8 mouse cellular contexts compared by ENCODE assay signal in the genomic region with DNA sequence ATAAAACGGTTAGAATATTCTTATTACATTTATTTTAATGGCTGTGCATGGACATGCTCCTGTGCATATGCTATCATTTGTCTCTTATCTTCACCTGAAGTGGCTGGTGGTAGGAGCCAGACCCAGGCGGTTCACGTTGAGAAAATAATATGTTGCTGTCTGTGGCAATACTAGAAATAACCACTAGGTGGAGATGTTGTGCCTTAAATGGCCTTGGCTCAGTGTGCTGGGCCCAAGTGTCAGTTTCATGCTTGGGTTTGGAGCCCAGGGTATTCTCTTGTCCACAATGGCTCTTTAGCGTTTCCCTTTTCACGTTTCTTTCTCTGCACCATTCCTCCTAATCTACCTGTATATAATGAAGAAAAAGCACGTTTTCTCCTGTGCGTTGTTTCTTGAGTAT.
DNase-seq lines count a peak whose midpoint lies in the region; ATAC-seq and TF ChIP-seq lines count a peak whose summit lies in the region.

No protein-coding gene starts in this region.

- no peak for TF ChIP-seq POLR2A in limb, embryonic 14.5 days (IDR thresholded peaks at IDR 0.05; ENCODE audit: borderline replicate concordance, extremely low read depth, insufficient read depth, insufficient read length)

- no peak overlapping the region for H3K27ac ChIP-seq in forebrain, embryonic 14.5 days (ENCODE audit: low read depth, low read length)
- no peak overlapping the region for H3K27ac ChIP-seq in intestine, embryonic 15.5 days
- H3K27ac ChIP-seq in limb, embryonic 14.5 days (replicated peaks; ENCODE audit: low read depth, low read length) = no peak overlapping the region

- DNase-seq in urinary bladder, postnatal 36 days (ENCODE audit: low spot score in 2 of 2) = peak; percentile 12 to 22
- DNase-seq in urinary bladder, postnatal 10 days (ENCODE audit: low spot score) = no peak
- peak; percentile 45 for DNase-seq in cerebellum, adult 11 months
- DNase-seq in forebrain, embryonic 14.5 days (ENCODE audit: low spot score) = peak; percentile 94
- DNase-seq in limb, embryonic 14.5 days (ENCODE audit: low spot score) = peak; percentile 88
- DNase-seq in neural tube, embryonic 10.5 days (ENCODE audit: extremely low spot score, low spot score) = peak; percentile 48
- DNase-seq in ovary, adult 18-20 months (ENCODE audit: low spot score) = no peak

- no peak overlapping the region for H3K9ac ChIP-seq in forebrain, embryonic 14.5 days (ENCODE audit: low read length)
- H3K9ac ChIP-seq in intestine, embryonic 15.5 days = no peak overlapping the region
- H3K9ac ChIP-seq in limb, embryonic 14.5 days (ENCODE audit: low read depth, low read length, severe bottlenecking) = no peak overlapping the region

- peak; percentile 68 for ATAC-seq in forebrain, embryonic 14.5 days
- 0 out of 2 replicates have a peak, but pooled peaks have one; percentile 41 for ATAC-seq in intestine, embryonic 15.5 days
- peak; percentile 48; the same call in 1 of the 2 replicates for ATAC-seq in limb, embryonic 14.5 days (ENCODE audit: low FRiP score, low read depth)

- no peaks in the 10 kb centered on the region for H3K4me1 ChIP-seq in forebrain, embryonic 14.5 days (ENCODE audit: control insufficient read depth, insufficient read depth, low read length)
- H3K4me1 ChIP-seq in intestine, embryonic 15.5 days (replicated peaks) = no peaks in the 10 kb centered on the region
- H3K4me1 ChIP-seq in limb, embryonic 14.5 days (ENCODE audit: control insufficient read depth, insufficient read depth, low read length) = peaks cover 2% of the 10 kb centered on the region; the same call in 1 of the 2 replicates

- no peaks in the 10 kb centered on the region for H3K36me3 ChIP-seq in forebrain, embryonic 14.5 days (ENCODE audit: control insufficient read depth, insufficient read depth, low read length)
- H3K36me3 ChIP-seq in intestine, embryonic 15.5 days = no peaks in the 10 kb centered on the region
- H3K36me3 ChIP-seq in limb, embryonic 14.5 days (ENCODE audit: control insufficient read depth, insufficient read depth, low read length) = no peaks in the 10 kb centered on the region

- no peaks in the 10 kb centered on the region for H3K9me3 ChIP-seq in forebrain, embryonic 14.5 days (replicated peaks; ENCODE audit: control insufficient read depth, low read length)
- no peaks in the 10 kb centered on the region for H3K9me3 ChIP-seq in intestine, embryonic 15.5 days
- no peaks in the 10 kb centered on the region for H3K9me3 ChIP-seq in limb, embryonic 14.5 days (ENCODE audit: control insufficient read depth, low read length)

- no peak overlapping the region for H3K4me2 ChIP-seq in forebrain, embryonic 14.5 days (ENCODE audit: low read length)
- no peak overlapping the region for H3K4me2 ChIP-seq in intestine, embryonic 15.5 days (replicated peaks)
- H3K4me2 ChIP-seq in limb, embryonic 14.5 days (replicated peaks; ENCODE audit: low read depth, low read length, severe bottlenecking) = no peak overlapping the region

- H3K4me3 ChIP-seq in forebrain, embryonic 14.5 days (ENCODE audit: low read depth, low read length) = no peak overlapping the region
- H3K4me3 ChIP-seq in intestine, embryonic 15.5 days (replicated peaks) = no peak overlapping the region
- no peak overlapping the region for H3K4me3 ChIP-seq in limb, embryonic 14.5 days (replicated peaks; ENCODE audit: low read length)

- 12% methylated on average over 7 of the region's 7 CpGs for WGBS in forebrain, embryonic 14.5 days
- WGBS in intestine, embryonic 15.5 days = 16% methylated on average over 7 of the region's 7 CpGs
- WGBS in limb, embryonic 14.5 days = 8% methylated on average over 7 of the region's 7 CpGs

- H3K27me3 ChIP-seq in forebrain, embryonic 14.5 days (replicated peaks; ENCODE audit: control insufficient read depth, insufficient read depth, low read length) = no peaks in the 10 kb centered on the region
- H3K27me3 ChIP-seq in intestine, embryonic 15.5 days (replicated peaks) = no peaks in the 10 kb centered on the region
- no peaks in the 10 kb centered on the region for H3K27me3 ChIP-seq in limb, embryonic 14.5 days (ENCODE audit: control insufficient read depth, insufficient read depth, low read length)

Comparison
In these comparisons a context has a peak if more than half of its experiments do, and no peak if none do; other contexts are left out.
1. DNase-seq: peak in urinary bladder, postnatal 36 days (2 of 2), cerebellum, adult 11 months (single experiment), forebrain, embryonic 14.5 days (single experiment), limb, embryonic 14.5 days (single experiment) and neural tube, embryonic 10.5 days (single experiment); none in urinary bladder, postnatal 10 days (single experiment) and ovary, adult 18-20 months (single experiment).
2. Peak in every context shown above with its lines, with median percentiles within 50 percentile points of each other: ATAC-seq.